Mouse (Mus musculus): ENCODE measurements at regions not wholly inside any gene's neighbourhood (a gene's known extent, or its start where the extent isn't known, plus 50 kb on each side); places are given as distances from the start of the nearest gene placed in this dataset.

DNA sequence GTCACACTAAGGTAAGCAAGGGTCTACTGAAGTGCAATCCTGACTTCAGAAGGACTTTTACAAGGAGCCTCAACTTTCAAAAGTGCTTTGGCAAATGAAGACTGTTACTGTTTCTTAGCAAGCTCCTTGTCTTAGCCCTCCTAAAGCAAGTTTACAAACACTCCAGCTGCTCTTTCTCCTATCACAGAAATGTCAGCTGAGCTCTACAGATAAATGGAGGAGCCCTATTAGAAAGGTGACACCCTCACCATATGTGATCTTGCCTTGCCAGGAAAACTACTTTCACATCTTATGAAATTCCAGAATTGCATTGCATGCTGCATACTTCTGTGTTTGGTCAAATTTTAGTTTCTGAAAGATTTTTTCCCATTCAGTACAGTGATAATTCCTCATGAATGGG is 136.6 kb upstream of the Neil3 start:
- no peak for TF ChIP-seq CTCF (IDR thresholded peaks at IDR 0.05; ENCODE audit: low read depth)
- TF ChIP-seq EP300 (IDR thresholded peaks at IDR 0.05; ENCODE audit: low read depth) = no peak
